In the genomic region with DNA sequence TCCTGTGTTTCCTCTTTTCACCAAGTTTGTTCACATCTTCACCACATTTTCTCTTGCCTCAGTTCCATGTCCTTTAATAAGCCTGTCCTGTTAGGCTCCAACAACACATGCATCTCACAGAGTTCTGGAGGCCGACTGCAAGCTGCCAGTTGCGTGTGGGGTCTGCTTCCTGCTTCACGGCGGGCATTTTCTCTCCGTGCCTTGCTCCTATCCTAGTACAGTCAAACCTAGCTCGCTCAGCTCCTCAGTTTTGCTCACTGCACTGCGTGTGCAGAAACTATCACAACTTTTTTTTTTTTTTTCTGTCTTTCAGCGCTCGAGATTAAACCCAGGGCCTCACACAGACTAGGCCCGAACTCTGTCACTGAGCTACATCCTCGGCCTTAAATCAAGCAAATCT, we compare ENCODE assay signal across 24 mouse cellular contexts. TPM values are rescaled to one million over a fixed set of nuclear protein-coding genes. Genes with fewer than 3 reads are reported as not detected.
DNase-seq lines count a peak whose midpoint lies in the region; ATAC-seq and TF ChIP-seq lines count a peak whose summit lies in the region.
"Had no signal": no experiment of that assay in that cellular context is flagged by ENCODE, and none has a peak within 500 bp of the region (broad histone marks: within the 10 kb centered on the region; RNA-seq: fewer than 3 reads in every experiment).

No protein-coding gene starts in this region.

- no peak for ATAC-seq in intestine, embryonic 14.5 days (replicated peaks; ENCODE audit: low FRiP score, low TSS enrichment, low read depth)
- no peak for ATAC-seq in intestine, embryonic 15.5 days
- ATAC-seq in granulocyte monocyte progenitor cell, adult 5-6 weeks (replicated peaks; ENCODE audit: poor library complexity, severe bottlenecking) = peak; percentile 8; the same call in 1 of the 2 replicates
- no peak for ATAC-seq in stomach, postnatal 0 days (ENCODE audit: low FRiP score, low TSS enrichment)
- ATAC-seq: activated CD4-positive, CD25-positive, alpha-beta regulatory T cell, adult 4 months; CD4-positive, CD25-positive, alpha-beta regulatory T cell, adult 4 months; forebrain, embryonic 13.5 days; Patski had no signal

- H3K4me2 ChIP-seq in intestine, embryonic 14.5 days (ENCODE audit: low read length) = no peak overlapping the region
- no peak overlapping the region for H3K4me2 ChIP-seq in intestine, embryonic 15.5 days (replicated peaks)
- H3K4me2 ChIP-seq in stomach, postnatal 0 days (replicated peaks; ENCODE audit: low read depth) = no peak overlapping the region
- H3K4me2 ChIP-seq: embryonic facial prominence, embryonic 12.5 days; forebrain, embryonic 13.5 days had no signal

- DNase-seq in heart, adult 11 months = peak; percentile 35
- no peak for DNase-seq in heart, adult 8-10 months (ENCODE audit: low spot score)
- peak; percentile 41 for DNase-seq in intestine, embryonic 14.5 days (ENCODE audit: low spot score)
- peak; percentile 9 for DNase-seq in stomach, postnatal 0 days (ENCODE audit: low spot score)
- no peak for DNase-seq in thymus, adult 2 months
- DNase-seq: adrenal gland, adult 8-10 months; adrenal gland, postnatal 14 days; adrenal gland, postnatal 36 days; B cell, adult 2 months; cerebellum, adult 11-12 months; cerebellum, adult 2 months; cerebellum, adult 9-10 months; cerebellum, postnatal 10 days; cerebellum, postnatal 25 days had no signal

- no peak for TF ChIP-seq CTCF in stomach, postnatal 0 days (IDR thresholded peaks at IDR 0.05; ENCODE audit: low read depth)
- TF ChIP-seq CTCF in thymus, adult 2 months (IDR thresholded peaks at IDR 0.05; ENCODE audit: borderline replicate concordance, control insufficient read depth, extremely low read depth, insufficient read depth, low read length, poor library complexity) = no peak

- H3K9ac ChIP-seq in intestine, embryonic 14.5 days (ENCODE audit: low read length) = no peak overlapping the region
- H3K9ac ChIP-seq in intestine, embryonic 15.5 days = no peak overlapping the region
- no peak overlapping the region for H3K9ac ChIP-seq in stomach, postnatal 0 days (ENCODE audit: low read length)
- H3K9ac ChIP-seq: embryonic facial prominence, embryonic 12.5 days; forebrain, embryonic 13.5 days had no signal

- TF ChIP-seq POLR2A in thymus, adult 2 months (IDR thresholded peaks at IDR 0.05; ENCODE audit: control insufficient read depth, extremely low read depth, insufficient read depth, low read length, poor library complexity) = no peak

- no peak overlapping the region for H3K4me3 ChIP-seq in intestine, embryonic 14.5 days (ENCODE audit: low read depth, low read length)
- H3K4me3 ChIP-seq in intestine, embryonic 15.5 days (replicated peaks) = no peak overlapping the region
- H3K4me3 ChIP-seq in stomach, postnatal 0 days (ENCODE audit: low read depth, low read length) = no peak overlapping the region
- H3K4me3 ChIP-seq in thymus, adult 2 months (ENCODE audit: control insufficient read depth, insufficient read depth, low read length) = no peak overlapping the region
- H3K4me3 ChIP-seq: embryonic facial prominence, embryonic 10.5 days; embryonic facial prominence, embryonic 12.5 days; forebrain, embryonic 13.5 days had no signal

- no peaks in the 10 kb centered on the region for H3K36me3 ChIP-seq in intestine, embryonic 14.5 days (ENCODE audit: control insufficient read depth, insufficient read depth, low read length)
- no peaks in the 10 kb centered on the region for H3K36me3 ChIP-seq in intestine, embryonic 15.5 days
- H3K36me3 ChIP-seq in stomach, postnatal 0 days (ENCODE audit: control insufficient read depth, insufficient read depth, low read length) = no peaks in the 10 kb centered on the region
- H3K36me3 ChIP-seq in thymus, adult 2 months (ENCODE audit: control insufficient read depth, insufficient read depth, low read length) = no peaks in the 10 kb centered on the region
- H3K36me3 ChIP-seq: embryonic facial prominence, embryonic 10.5 days; embryonic facial prominence, embryonic 12.5 days; G1E had no signal

- no peak overlapping the region for H3K27ac ChIP-seq in intestine, embryonic 14.5 days (ENCODE audit: low read depth)
- no peak overlapping the region for H3K27ac ChIP-seq in intestine, embryonic 15.5 days
- no peak overlapping the region for H3K27ac ChIP-seq in stomach, postnatal 0 days (replicated peaks)
- H3K27ac ChIP-seq in thymus, adult 2 months (ENCODE audit: control insufficient read depth, insufficient read depth, low read length) = no peak overlapping the region
- H3K27ac ChIP-seq: embryonic facial prominence, embryonic 10.5 days; embryonic facial prominence, embryonic 12.5 days; forebrain, embryonic 13.5 days had no signal

- H3K27me3 ChIP-seq in intestine, embryonic 14.5 days (replicated peaks; ENCODE audit: control insufficient read depth, insufficient read depth, low read length) = no peaks in the 10 kb centered on the region
- H3K27me3 ChIP-seq in intestine, embryonic 15.5 days (replicated peaks) = no peaks in the 10 kb centered on the region
- no peaks in the 10 kb centered on the region for H3K27me3 ChIP-seq in stomach, postnatal 0 days (ENCODE audit: control insufficient read depth, insufficient read depth, low read length)
- no peaks in the 10 kb centered on the region for H3K27me3 ChIP-seq in thymus, adult 2 months (ENCODE audit: control insufficient read depth, insufficient read depth, low read length)
- H3K27me3 ChIP-seq: CH12.LX; embryonic facial prominence, embryonic 12.5 days; forebrain, embryonic 13.5 days; Patski had no signal

- 52% methylated on average over 11 of the region's 11 CpGs for WGBS in intestine, embryonic 14.5 days
- 53% methylated on average over 11 of the region's 11 CpGs for WGBS in intestine, embryonic 15.5 days
- 71% methylated on average over 11 of the region's 11 CpGs for whole genome bisulfite sequencing in stomach, postnatal 0 days
- WGBS in thymus, adult 2 months = 80% methylated on average over 11 of the region's 11 CpGs

- no peaks in the 10 kb centered on the region for H3K9me3 ChIP-seq in intestine, embryonic 14.5 days (ENCODE audit: control insufficient read depth, low read length)
- H3K9me3 ChIP-seq in intestine, embryonic 15.5 days = no peaks in the 10 kb centered on the region
- H3K9me3 ChIP-seq in stomach, postnatal 0 days (ENCODE audit: control insufficient read depth, low read length) = no peaks in the 10 kb centered on the region
- H3K9me3 ChIP-seq: embryonic facial prominence, embryonic 10.5 days; embryonic facial prominence, embryonic 12.5 days; forebrain, embryonic 13.5 days; G1E had no signal

- peaks cover 20% of the 10 kb centered on the region for H3K4me1 ChIP-seq in intestine, embryonic 14.5 days (replicated peaks; ENCODE audit: control insufficient read depth, insufficient read depth, low read length)
- H3K4me1 ChIP-seq in intestine, embryonic 15.5 days (replicated peaks) = peaks cover 22% of the 10 kb centered on the region
- peaks cover 6% of the 10 kb centered on the region for H3K4me1 ChIP-seq in stomach, postnatal 0 days (replicated peaks; ENCODE audit: control insufficient read depth, insufficient read depth)
- peaks cover 16% of the 10 kb centered on the region for H3K4me1 ChIP-seq in thymus, adult 2 months (replicated peaks; ENCODE audit: control insufficient read depth, insufficient read depth, low read length)

- TF ChIP-seq EP300 in stomach, postnatal 0 days (optimal IDR thresholded peaks at IDR 0.05) = no peak

RNA-seq across cellular contexts. Expression of a gene that starts 9.4 kb away (rescaled TPM):
- 10 to 100 TPM; 38.5 to 48.2 (median 44.6) TPM for total RNA-seq in heart, adult 8-10 months (2022)
- 24.4 and 28.7 TPM in 2 replicates for polyA plus RNA-seq in intestine, embryonic 14.5 days (2014; fragmentation: Nextera tagmentation; extraction: Ambion mirVana)
- 14.4 and 16.3 TPM in 2 replicates for polyA plus RNA-seq in intestine, embryonic 15.5 days (2015; fragmentation: Nextera tagmentation; extraction: Ambion mirVana)
- total RNA-seq in granulocyte monocyte progenitor cell, adult 5-6 weeks (2014; fragmentation: Nextera tagmentation) = 0.30 and 2.4 TPM in 2 replicates
- 1.6 and 2.4 TPM in 2 replicates for total RNA-seq in granulocyte monocyte progenitor cell, adult 5-6 weeks (2017)
- polyA plus RNA-seq in stomach, postnatal 0 days (2015; fragmentation: Nextera tagmentation; extraction: Ambion mirVana) = 10.6 and 11.9 TPM in 2 replicates
- polyA plus RNA-seq in thymus, adult 2 months (2012; rRNA removed) = 20.7 and 23.9 TPM in 2 replicates
- polyA plus RNA-seq: G1E had no signal

RNA-seq across cellular contexts. Expression of a gene that starts 32.1 kb away (rescaled TPM):
- under 1 TPM; 0.11 to 0.52 (median 0.41) TPM for total RNA-seq in heart, adult 8-10 months (2022)
- polyA plus RNA-seq in intestine, embryonic 14.5 days (2014; fragmentation: Nextera tagmentation; extraction: Ambion mirVana) = 1.6 and 1.7 TPM in 2 replicates
- 1.1 and 1.2 TPM in 2 replicates for polyA plus RNA-seq in intestine, embryonic 15.5 days (2015; fragmentation: Nextera tagmentation; extraction: Ambion mirVana)
- total RNA-seq in granulocyte monocyte progenitor cell, adult 5-6 weeks (2014; fragmentation: Nextera tagmentation) = 0.96 TPM in 1 of 2 replicates, not detected in the other
- total RNA-seq in granulocyte monocyte progenitor cell, adult 5-6 weeks (2017) = 0.31 and 0.52 TPM in 2 replicates
- 1.1 and 1.3 TPM in 2 replicates for polyA plus RNA-seq in stomach, postnatal 0 days (2015; fragmentation: Nextera tagmentation; extraction: Ambion mirVana)
- polyA plus RNA-seq in thymus, adult 2 months (2012; rRNA removed) = 4.7 and 4.9 TPM in 2 replicates
- polyA plus RNA-seq: G1E had no signal

Comparison
In these comparisons a context has a peak if more than half of its experiments do, and no peak if none do; other contexts are left out.
1. DNase-seq: peak in heart, adult 11 months (single experiment), intestine, embryonic 14.5 days (single experiment) and stomach, postnatal 0 days (single experiment); none in heart, adult 8-10 months (single experiment) and thymus, adult 2 months (single experiment).